Mouse (Mus musculus) heart, postnatal 0 days (tissue): Measurements from ENCODE around the gene Slc25a33.

ENCODE experiments used
- CTCF ChIP-seq: IDR thresholded peaks from 2 replicates; pipeline ENCODE4 v1.5.1; 2016; ENCODE audit warnings: antibody characterized with exemption, control low read depth, low read depth
- EP300 ChIP-seq: IDR thresholded peaks from 2 replicates; pipeline ENCODE4 v1.6.1; 2016; ENCODE audit warnings: antibody characterized with exemption, low read depth

- TF ChIP-seq CTCF (no peak), EP300 (no peak)
Measured at GRCm38 (mm10) chr4:149749003-149749662, 24.9 kb downstream of the Slc25a33 start.
